Mouse (Mus musculus) CD4-positive, CD25-positive, alpha-beta regulatory T cell, adult 2 months (primary cell): ENCODE measurements around the gene Prl2c2.
"Not testable (repeated sequence)": the region's sequence is repeated elsewhere in the genome, so short reads cannot be mapped to it uniquely, and the experiment has no call there.

ENCODE experiments used
- DNase-seq: peaks from one replicate; pipeline ENCODE4 v3.0.0-alpha.2; 2012; ENCODE audit warnings: low read depth, low spot score

Prl2c2 gene

GRCm38 (mm10) chr13:13005283-13005682 is at the start of gene Prl2c2:
TSS of gene Prl2c2 (minus strand) at chr13:13005383.
- not testable (repeated sequence) for DNase-seq

GRCm38 (mm10) chr13:13025872-13026271 is 20.7 kb upstream of the Prl2c2 start:
- not testable (repeated sequence) for DNase-seq

- not testable (repeated sequence) for DNase-seq
Measured at GRCm38 (mm10) chr13:13013993-13014549, 8.9 kb upstream of the Prl2c2 start.
